Mouse (Mus musculus): ENCODE measurements around the gene 1700049E17Rik1. TPM values are rescaled to one million over a fixed set of nuclear protein-coding genes. Genes with fewer than 3 reads are reported as not detected.
"Not testable (repeated sequence)": the region's sequence is repeated elsewhere in the genome, so short reads cannot be mapped to it uniquely, and the experiment has no call there.

1700049E17Rik1 gene
- not detected for polyA plus RNA-seq (2021)

- in situ Hi-C loops (cut with MboI; ENCODE audit: low pct_unique_long_range_greater_than_20kb); DNase-seq (ENCODE audit: low read depth, low spot score); POLR2A ChIA-PET; ATAC-seq; CTCF ChIA-PET; H3K27me3 ChIP-seq: not testable (repeated sequence)
Observed at GRCm38 (mm10) chr14:41924649-41925048, at the start of gene 1700049E17Rik1. TSS of gene 1700049E17Rik1 (plus strand) at chr14:41924949.

GRCm38 (mm10) chr14:41907190-41907589, 17.6 kb upstream of the 1700049E17Rik1 start, which contains the start of gene Gm7980:
TSS of gene Gm7980 (minus strand) at chr14:41907290.
- ATAC-seq; in situ Hi-C loops (cut with MboI; ENCODE audit: low pct_unique_long_range_greater_than_20kb); CTCF ChIA-PET: not testable (repeated sequence)

GRCm38 (mm10) chr14:41943695-41944094, 18.9 kb downstream of the 1700049E17Rik1 start, which contains the start of gene 1700024B05Rik:
TSS of gene 1700024B05Rik (plus strand) at chr14:41943995.
- CTCF ChIA-PET; DNase-seq (ENCODE audit: low read depth, low spot score); POLR2A ChIA-PET; H3K27me3 ChIP-seq; in situ Hi-C loops (cut with MboI; ENCODE audit: low pct_unique_long_range_greater_than_20kb); ATAC-seq: not testable (repeated sequence)

More at GRCm38 (mm10) chr14:41907190-41907589, 17.6 kb upstream of the 1700049E17Rik1 start, which contains the start of gene Gm7980:
- POLR2A ChIA-PET; H3K27me3 ChIP-seq; DNase-seq (ENCODE audit: low read depth, low spot score): not testable (repeated sequence)

- CTCF ChIA-PET; POLR2A ChIA-PET; in situ Hi-C loops (cut with MboI; ENCODE audit: low pct_unique_long_range_greater_than_20kb); H3K27me3 ChIP-seq; DNase-seq (ENCODE audit: low read depth, low spot score); ATAC-seq: not testable (repeated sequence)
Observed at GRCm38 (mm10) chr14:41964095-41964494, 39.3 kb downstream of the 1700049E17Rik1 start.

- in situ Hi-C loops (cut with MboI; ENCODE audit: low pct_unique_long_range_greater_than_20kb); ATAC-seq; CTCF ChIA-PET; H3K27me3 ChIP-seq; DNase-seq (ENCODE audit: low read depth, low spot score); POLR2A ChIA-PET: not testable (repeated sequence)
Observed at GRCm38 (mm10) chr14:41967827-41968226, 43.1 kb downstream of the 1700049E17Rik1 start, which contains the start of gene Gm6401. TSS of gene Gm6401 (minus strand) at chr14:41967927.

- in situ Hi-C loops (cut with MboI; ENCODE audit: low pct_unique_long_range_greater_than_20kb); ATAC-seq; DNase-seq (ENCODE audit: low read depth, low spot score); H3K27me3 ChIP-seq; CTCF ChIA-PET; POLR2A ChIA-PET: not testable (repeated sequence)
Observed at GRCm38 (mm10) chr14:41968596-41968995, 43.8 kb downstream of the 1700049E17Rik1 start.

Other genes starting within 250 kb of the 1700049E17Rik1 start
- gene Gm8068, start 223.1 kb upstream of the 1700049E17Rik1 start, polyA plus RNA-seq (2021), result not detected
- not detected for gene Gm7929, start 174.3 kb upstream of the 1700049E17Rik1 start, polyA plus RNA-seq (2021)
- gene Gm47189, start 152.5 kb upstream of the 1700049E17Rik1 start, polyA plus RNA-seq (2021), result not detected
- gene Gm7980, start 17.7 kb upstream of the 1700049E17Rik1 start, polyA plus RNA-seq (2021), result not detected
- gene 1700024B05Rik, start 19.0 kb downstream of the 1700049E17Rik1 start, polyA plus RNA-seq (2021), result not detected
- gene Gm6401, start 43.0 kb downstream of the 1700049E17Rik1 start, polyA plus RNA-seq (2021), result not detected
- gene Gm3543, start 58.4 kb downstream of the 1700049E17Rik1 start, polyA plus RNA-seq (2021), result not detected
- not detected for gene Gm7951, start 192.4 kb downstream of the 1700049E17Rik1 start, polyA plus RNA-seq (2021)
- not detected for gene Gm17027, start 237.7 kb downstream of the 1700049E17Rik1 start, polyA plus RNA-seq (2021)

Measured in Patski (cell line).